Mouse (Mus musculus): ENCODE measurements around the gene Psmb8. TPM values are rescaled to one million over a fixed set of nuclear protein-coding genes. Genes with fewer than 3 reads are reported as not detected.

The Psmb8 gene
- polyA plus RNA-seq, 1 experiment from 2014 or later = 21.6 TPM

GRCm38 (mm10) chr17:34202760-34203442 lies 5.4 kb downstream of the Psmb8 start:
- DNase-seq (ENCODE audit: low spot score) (no peak), ATAC-seq (replicated peaks; ENCODE audit: low FRiP score, low read depth) (no peak; the same call in 1 of the 2 replicates)
- Histone ChIP-seq H3K27ac (no peak overlapping the region), H3K9ac (ENCODE audit: low read depth, low read length) (no peak overlapping the region), H3K9me3 (replicated peaks; ENCODE audit: low read length) (no peaks in the 10 kb centered on the region), H3K36me3 (ENCODE audit: insufficient read depth, low read length) (no peaks in the 10 kb centered on the region), H3K4me2 (ENCODE audit: low read length) (no peak overlapping the region), H3K4me3 (replicated peaks; ENCODE audit: low read depth, low read length) (no peak overlapping the region), H3K27me3 (ENCODE audit: insufficient read depth, low read length) (no peaks in the 10 kb centered on the region; the same call in 1 of the 2 replicates), H3K4me1 (replicated peaks; ENCODE audit: insufficient read depth, low read length) (no peaks in the 10 kb centered on the region; the same call in 1 of the 2 replicates)
- no peak for TF ChIP-seq CTCF (IDR thresholded peaks at IDR 0.05; ENCODE audit: low read depth)
- WGBS = 80% methylated on average over 4 of the region's 4 CpGs

DNA sequence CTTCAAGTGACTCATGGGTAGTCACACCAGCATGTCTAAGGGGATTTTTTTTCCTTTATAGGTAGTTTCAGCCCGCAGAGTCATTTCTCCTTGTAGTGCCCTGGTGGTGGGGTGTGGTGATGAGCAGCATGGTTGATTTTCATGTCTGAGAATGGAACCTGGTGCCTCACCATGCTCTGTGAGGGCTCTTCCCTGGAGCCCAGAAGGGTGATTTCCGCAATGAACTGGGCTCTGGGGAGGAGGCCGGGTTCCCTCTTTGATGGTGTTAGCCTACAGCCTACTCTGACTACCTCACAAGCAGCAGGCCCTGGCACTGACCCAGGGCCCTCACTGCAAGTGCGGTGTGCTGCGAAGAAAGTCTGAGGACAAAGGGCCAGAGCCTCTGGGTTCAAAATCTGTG lies 5.9 kb downstream of the Psmb8 start, which contains the start of gene Tap2:
Tap2 (plus strand) TSS at position 84 of the 400 bp plus-strand sequence.
- no peaks in the 10 kb centered on the region for H3K36me3 ChIP-seq (ENCODE audit: insufficient read depth, low read length)
- 78% methylated on average over 5 of the region's 5 CpGs for WGBS
- DNase-seq (ENCODE audit: low spot score) (no peak), ATAC-seq (replicated peaks; ENCODE audit: low FRiP score, low read depth) (no peak)
- peak within 1 kb of the TSS; percentile 96 for H3K4me2 ChIP-seq (ENCODE audit: low read length)
- H3K4me1 ChIP-seq (replicated peaks; ENCODE audit: insufficient read depth, low read length) = no peaks in the 10 kb centered on the region; the same call in 1 of the 2 replicates
- TF ChIP-seq CTCF (IDR thresholded peaks at IDR 0.05; ENCODE audit: low read depth) = no peak
- H3K9ac ChIP-seq (ENCODE audit: low read depth, low read length) = peak within 1 kb of the TSS; percentile 77
- H3K9me3 ChIP-seq (replicated peaks; ENCODE audit: low read length) = no peaks in the 10 kb centered on the region
- peak within 1 kb of the TSS; percentile 6; the same call in 1 of the 2 replicates for H3K27ac ChIP-seq
- H3K27me3 ChIP-seq (ENCODE audit: insufficient read depth, low read length) = no peaks in the 10 kb centered on the region; the same call in 1 of the 2 replicates
- H3K4me3 ChIP-seq (replicated peaks; ENCODE audit: low read depth, low read length) = peak within 1 kb of the TSS; percentile 82

- Histone ChIP-seq H3K4me1 (replicated peaks; ENCODE audit: insufficient read depth, low read length) (no peaks in the 10 kb centered on the region; the same call in 1 of the 2 replicates), H3K36me3 (ENCODE audit: insufficient read depth, low read length) (no peaks in the 10 kb centered on the region), H3K9ac (ENCODE audit: low read depth, low read length) (peak overlapping the region; percentile 77), H3K27me3 (ENCODE audit: insufficient read depth, low read length) (no peaks in the 10 kb centered on the region), H3K9me3 (replicated peaks; ENCODE audit: low read length) (no peaks in the 10 kb centered on the region), H3K4me3 (replicated peaks; ENCODE audit: low read depth, low read length) (peak overlapping the region; percentile 82), H3K27ac (peak overlapping the region; percentile 6; the same call in 1 of the 2 replicates), H3K4me2 (ENCODE audit: low read length) (peak overlapping the region; percentile 96)
- under 1% methylated on average over 44 of the region's 44 CpGs for whole genome bisulfite sequencing
- ATAC-seq (replicated peaks; ENCODE audit: low FRiP score, low read depth) = peak; percentile 33; the same call in 1 of the 2 replicates
- peak; percentile 84 for TF ChIP-seq CTCF (IDR thresholded peaks at IDR 0.05; ENCODE audit: low read depth)
- DNase-seq (ENCODE audit: low spot score) = peak; percentile 81
These were observed 6.9 kb downstream of the Psmb8 start for GRCm38 (mm10) chr17:34204303-34205010.

GRCm38 (mm10) chr17:34205021-34205745 lies 7.7 kb downstream of the Psmb8 start:
- peak overlapping the region; percentile 77 for H3K9ac ChIP-seq (ENCODE audit: low read depth, low read length)
- H3K9me3 ChIP-seq (replicated peaks; ENCODE audit: low read length) = no peaks in the 10 kb centered on the region
- no peaks in the 10 kb centered on the region for H3K27me3 ChIP-seq (ENCODE audit: insufficient read depth, low read length)
- peak overlapping the region; percentile 82 for H3K4me3 ChIP-seq (replicated peaks; ENCODE audit: low read depth, low read length)
- H3K4me2 ChIP-seq (ENCODE audit: low read length) = peak overlapping the region; percentile 96
- no peak overlapping the region for H3K27ac ChIP-seq
- ATAC-seq (replicated peaks; ENCODE audit: low FRiP score, low read depth) (peak; percentile 6; the same call in 1 of the 2 replicates), DNase-seq (ENCODE audit: low spot score) (no peak)
- no peaks in the 10 kb centered on the region for H3K36me3 ChIP-seq (ENCODE audit: insufficient read depth, low read length)
- TF ChIP-seq CTCF (IDR thresholded peaks at IDR 0.05; ENCODE audit: low read depth) = no peak
- WGBS = 19% methylated on average over 18 of the region's 18 CpGs
- H3K4me1 ChIP-seq (replicated peaks; ENCODE audit: insufficient read depth, low read length) = no peaks in the 10 kb centered on the region; the same call in 1 of the 2 replicates

DNA sequence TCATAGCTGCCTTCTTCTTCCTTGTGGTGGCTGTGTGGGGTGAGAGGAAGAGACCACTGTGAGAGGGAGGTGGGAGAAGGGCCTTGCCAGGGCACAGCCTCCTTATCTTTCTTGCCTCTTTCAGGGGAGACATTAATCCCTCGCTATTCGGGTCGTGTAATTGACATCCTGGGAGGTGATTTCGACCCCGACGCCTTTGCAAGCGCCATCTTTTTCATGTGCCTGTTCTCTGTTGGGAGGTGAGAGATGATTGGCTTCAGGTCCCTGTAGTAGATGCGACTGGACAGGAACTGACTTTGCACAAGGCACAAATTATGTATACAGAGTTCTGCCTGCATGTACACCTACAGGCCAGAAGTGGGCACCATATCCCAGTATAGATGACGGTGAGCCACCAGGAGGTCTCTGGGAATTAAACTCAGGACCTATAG lies 8.2 kb downstream of the Psmb8 start:
- Histone ChIP-seq H3K4me3 (replicated peaks; ENCODE audit: low read depth, low read length) (no peak overlapping the region), H3K4me2 (ENCODE audit: low read length) (peak overlapping the region; percentile 96)
- DNase-seq (ENCODE audit: low spot score) = peak; percentile 76

GRCm38 (mm10) chr17:34206731-34207130 lies 9.2 kb downstream of the Psmb8 start:
- Histone ChIP-seq H3K36me3 (ENCODE audit: insufficient read depth, low read length) (no peaks in the 10 kb centered on the region), H3K9ac (ENCODE audit: low read depth, low read length) (no peak overlapping the region), H3K4me1 (replicated peaks; ENCODE audit: insufficient read depth, low read length) (no peaks in the 10 kb centered on the region; the same call in 1 of the 2 replicates), H3K4me3 (replicated peaks; ENCODE audit: low read depth, low read length) (no peak overlapping the region), H3K27ac (no peak overlapping the region), H3K4me2 (ENCODE audit: low read length) (no peak overlapping the region), H3K27me3 (ENCODE audit: insufficient read depth, low read length) (no peaks in the 10 kb centered on the region), H3K9me3 (replicated peaks; ENCODE audit: low read length) (no peaks in the 10 kb centered on the region)
- 88% methylated on average over 5 of the region's 5 CpGs for whole genome bisulfite sequencing
- ATAC-seq (replicated peaks; ENCODE audit: low FRiP score, low read depth) (no peak), DNase-seq (ENCODE audit: low spot score) (no peak)
- no peak for TF ChIP-seq CTCF (IDR thresholded peaks at IDR 0.05; ENCODE audit: low read depth)

More for the DNA sequence above, 8.2 kb downstream of the Psmb8 start:
- Histone ChIP-seq H3K4me1 (replicated peaks; ENCODE audit: insufficient read depth, low read length) (no peaks in the 10 kb centered on the region; the same call in 1 of the 2 replicates), H3K27me3 (ENCODE audit: insufficient read depth, low read length) (no peaks in the 10 kb centered on the region), H3K27ac (no peak overlapping the region), H3K9ac (ENCODE audit: low read depth, low read length) (no peak overlapping the region), H3K36me3 (ENCODE audit: insufficient read depth, low read length) (no peaks in the 10 kb centered on the region), H3K9me3 (replicated peaks; ENCODE audit: low read length) (no peaks in the 10 kb centered on the region)
- WGBS = 26% methylated on average over 9 of the region's 9 CpGs
- peak; percentile 75 for TF ChIP-seq CTCF (IDR thresholded peaks at IDR 0.05; ENCODE audit: low read depth)
- no peak for ATAC-seq (replicated peaks; ENCODE audit: low FRiP score, low read depth)
